8 mouse cellular contexts compared by ENCODE assay signal in the genomic region with DNA sequence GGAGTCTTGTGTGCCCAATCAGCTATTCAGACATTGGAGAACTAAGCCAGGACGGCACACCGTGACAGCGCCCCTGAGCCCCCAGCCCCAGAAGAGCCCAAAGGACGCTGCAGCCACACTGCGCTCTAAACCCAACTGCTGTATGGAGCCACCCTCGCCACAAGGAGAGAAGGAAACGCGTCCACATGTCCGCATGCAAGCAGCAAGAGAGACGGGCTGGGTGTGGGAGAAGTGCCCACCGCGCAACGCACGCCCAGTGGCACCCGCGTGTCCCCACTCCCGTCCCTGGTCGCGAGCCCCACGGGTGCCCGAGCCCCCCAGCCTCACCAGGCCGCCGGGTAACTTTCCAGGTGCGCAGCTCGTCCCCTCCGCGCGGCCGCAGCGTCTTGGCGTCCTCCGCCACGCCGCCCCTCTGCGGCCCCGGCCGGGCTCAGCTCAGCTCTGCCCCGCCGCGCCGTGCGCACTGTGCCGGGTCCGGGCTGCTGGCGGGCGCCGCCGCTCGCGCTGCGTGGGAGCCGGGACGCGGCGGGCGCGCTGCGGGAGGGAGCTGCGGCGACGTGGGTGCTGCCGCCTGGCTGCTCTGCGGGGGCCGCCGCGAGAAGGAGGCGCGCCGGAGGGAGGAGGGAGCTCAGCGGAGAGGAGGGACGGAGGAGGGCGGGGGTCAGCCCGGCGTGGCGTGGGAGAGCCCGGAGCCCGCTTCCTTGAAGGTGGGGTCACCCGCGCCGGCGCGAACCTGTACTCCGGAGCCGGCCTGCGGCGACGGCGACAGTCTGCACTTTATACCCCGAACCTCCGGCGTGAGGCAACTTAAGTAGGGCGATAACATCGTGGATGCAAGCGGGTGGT. TPM values are rescaled to one million over a fixed set of nuclear protein-coding genes. Genes with fewer than 3 reads are reported as not detected.
DNase-seq lines count a peak whose midpoint lies in the region; ATAC-seq and TF ChIP-seq lines count a peak whose summit lies in the region.

A gene (minus strand): TSS at position 756 of the 846 bp plus-strand sequence.

- no peak within 1 kb of the TSS for H3K4me3 ChIP-seq in thymus, adult 2 months (ENCODE audit: control insufficient read depth, insufficient read depth, low read length)
- H3K4me3 ChIP-seq in embryonic fibroblast, embryonic 13.5 days (ENCODE audit: insufficient read depth, low read length), result peak within 1 kb of the TSS; percentile 47
- H3K4me3 ChIP-seq in hindbrain, embryonic 12.5 days, result peak within 1 kb of the TSS; percentile 81
- peak within 1 kb of the TSS; percentile 63 for H3K4me3 ChIP-seq in midbrain, embryonic 14.5 days (replicated peaks; ENCODE audit: low read depth, low read length)

- WGBS in thymus, adult 2 months, result 5% methylated on average over 94 of the region's 94 CpGs
- WGBS in hindbrain, embryonic 12.5 days, result under 1% methylated on average over 78 of the region's 94 CpGs
- 1% methylated on average over 88 of the region's 94 CpGs for whole genome bisulfite sequencing in midbrain, embryonic 14.5 days

- no peaks in the 10 kb centered on the region for H3K4me1 ChIP-seq in thymus, adult 2 months (replicated peaks; ENCODE audit: control insufficient read depth, insufficient read depth, low read length)
- H3K4me1 ChIP-seq in embryonic fibroblast, embryonic 13.5 days (ENCODE audit: control insufficient read depth, insufficient read depth, low read length), result 0 out of 2 replicates have a peak, but pooled peaks cover 4% of the 10 kb centered on the region
- H3K4me1 ChIP-seq in hindbrain, embryonic 12.5 days, result peaks cover 9% of the 10 kb centered on the region
- H3K4me1 ChIP-seq in midbrain, embryonic 14.5 days (ENCODE audit: control insufficient read depth, insufficient read depth, low read length), result no peaks in the 10 kb centered on the region

- DNase-seq in thymus, postnatal 4 days, result peak; percentile 14
- no peak for DNase-seq in thymus, adult 2 months
- peak; percentile 8 for DNase-seq in left cerebral cortex, postnatal 4 days
- DNase-seq in midbrain, embryonic 14.5 days, result peak; percentile 77
- peak; percentile 17 for DNase-seq in urinary bladder, postnatal 25 days (ENCODE audit: low spot score)
- DNase-seq in cerebellum, adult 18-20 months, result no peak

- TF ChIP-seq CTCF in thymus, adult 2 months (IDR thresholded peaks at IDR 0.05; ENCODE audit: borderline replicate concordance, control insufficient read depth, extremely low read depth, insufficient read depth, low read length, poor library complexity), result no peak
- no peak for TF ChIP-seq CTCF in embryonic fibroblast, embryonic 13.5 days (IDR thresholded peaks at IDR 0.05; ENCODE audit: borderline replicate concordance, insufficient read depth, low read length)

- no peaks in the 10 kb centered on the region for H3K9me3 ChIP-seq in hindbrain, embryonic 12.5 days (replicated peaks)
- no peaks in the 10 kb centered on the region for H3K9me3 ChIP-seq in midbrain, embryonic 14.5 days (ENCODE audit: control insufficient read depth, low read length)

- H3K27me3 ChIP-seq in thymus, adult 2 months (ENCODE audit: control insufficient read depth, insufficient read depth, low read length), result peaks cover 4% of the 10 kb centered on the region; the same call in 1 of the 2 replicates
- H3K27me3 ChIP-seq in hindbrain, embryonic 12.5 days, result peaks cover 21% of the 10 kb centered on the region
- peaks cover 21% of the 10 kb centered on the region for H3K27me3 ChIP-seq in midbrain, embryonic 14.5 days (ENCODE audit: control insufficient read depth, insufficient read depth, low read length)

- ATAC-seq in hindbrain, embryonic 12.5 days (ENCODE audit: low FRiP score), result peak; percentile 85
- ATAC-seq in midbrain, embryonic 14.5 days (ENCODE audit: low FRiP score, low TSS enrichment), result peak; percentile 66

- intact Hi-C loops in left cerebral cortex, postnatal 4 days (cut with DNase I), result loop anchor here (10.0 kb wide), 1 partner anchor 132 kb away; no protein-coding TSS in a partner anchor

- H3K27ac ChIP-seq in thymus, adult 2 months (ENCODE audit: control insufficient read depth, insufficient read depth, low read length), result no peak within 1 kb of the TSS
- H3K27ac ChIP-seq in embryonic fibroblast, embryonic 13.5 days (ENCODE audit: insufficient read depth, low read length), result no peak within 1 kb of the TSS
- peak within 1 kb of the TSS; percentile 55; the same call in 1 of the 2 replicates for H3K27ac ChIP-seq in hindbrain, embryonic 12.5 days
- H3K27ac ChIP-seq in midbrain, embryonic 14.5 days (replicated peaks; ENCODE audit: low read depth, low read length), result 0 out of 2 replicates have a peak within 1 kb of the TSS, but pooled peaks have one; percentile 20

- H3K4me2 ChIP-seq in hindbrain, embryonic 12.5 days (replicated peaks), result peak within 1 kb of the TSS; percentile 98
- H3K4me2 ChIP-seq in midbrain, embryonic 14.5 days (ENCODE audit: low read length), result peak within 1 kb of the TSS; percentile 98

- no peaks in the 10 kb centered on the region for H3K36me3 ChIP-seq in thymus, adult 2 months (ENCODE audit: control insufficient read depth, insufficient read depth, low read length)
- H3K36me3 ChIP-seq in hindbrain, embryonic 12.5 days, result no peaks in the 10 kb centered on the region
- H3K36me3 ChIP-seq in midbrain, embryonic 14.5 days (ENCODE audit: control insufficient read depth, insufficient read depth, low read length), result no peaks in the 10 kb centered on the region

- TF ChIP-seq POLR2A in thymus, adult 2 months (IDR thresholded peaks at IDR 0.05; ENCODE audit: control insufficient read depth, extremely low read depth, insufficient read depth, low read length, poor library complexity), result no peak
- TF ChIP-seq POLR2A in embryonic fibroblast, embryonic 13.5 days (IDR thresholded peaks at IDR 0.05; ENCODE audit: low read depth, low read length), result no peak

- H3K9ac ChIP-seq in hindbrain, embryonic 12.5 days, result peak within 1 kb of the TSS; percentile 73
- H3K9ac ChIP-seq in midbrain, embryonic 14.5 days (replicated peaks; ENCODE audit: low read length), result peak within 1 kb of the TSS; percentile 64

RNA-seq across cellular contexts. Expression of the gene that starts here (rescaled TPM):
- polyA plus RNA-seq in thymus, adult 2 months (2012; rRNA removed), result 0.13 and 0.15 TPM in 2 replicates
- polyA plus RNA-seq in embryonic fibroblast, embryonic 13.5 days (2011; ENCODE audit: insufficient read length, low read depth, missing spikeins), result 11.3 and 19.3 TPM in 2 replicates
- 2.8 TPM in 2 replicates for polyA plus RNA-seq in hindbrain, embryonic 12.5 days (2016; fragmentation: Nextera tagmentation; extraction: Ambion mirVana)
- total RNA-seq in left cerebral cortex, postnatal 4 days (2021), result 1 to 10 TPM; 2.7 to 3.7 TPM
- 2.2 and 2.4 TPM in 2 replicates for polyA plus RNA-seq in midbrain, embryonic 14.5 days (2014; fragmentation: Nextera tagmentation; extraction: Ambion mirVana)

Comparison
In these comparisons a context has a peak if more than half of its experiments do, and no peak if none do; other contexts are left out.
1. DNase-seq: peak in thymus, postnatal 4 days (single experiment), left cerebral cortex, postnatal 4 days (single experiment), midbrain, embryonic 14.5 days (single experiment) and urinary bladder, postnatal 25 days (single experiment); none in thymus, adult 2 months (single experiment) and cerebellum, adult 18-20 months (0 of 2).
2. H3K27ac ChIP-seq: peak in hindbrain, embryonic 12.5 days (single experiment) and midbrain, embryonic 14.5 days (single experiment); none in thymus, adult 2 months (single experiment) and embryonic fibroblast, embryonic 13.5 days (single experiment).